Mouse (Mus musculus): ENCODE results near the gene Faf1.
A peak's percentile ranks its signal among the peaks of the same experiment; 100 is the strongest.

The Faf1 gene

GRCm38 (mm10) chr4:109981083-109981870, 304.9 kb downstream of the Faf1 start:
- DNase-seq: peak; percentile 35

GRCm38 (mm10) chr4:109981871-109982680, 305.7 kb downstream of the Faf1 start:
- DNase-seq: peak; percentile 61

DNA sequence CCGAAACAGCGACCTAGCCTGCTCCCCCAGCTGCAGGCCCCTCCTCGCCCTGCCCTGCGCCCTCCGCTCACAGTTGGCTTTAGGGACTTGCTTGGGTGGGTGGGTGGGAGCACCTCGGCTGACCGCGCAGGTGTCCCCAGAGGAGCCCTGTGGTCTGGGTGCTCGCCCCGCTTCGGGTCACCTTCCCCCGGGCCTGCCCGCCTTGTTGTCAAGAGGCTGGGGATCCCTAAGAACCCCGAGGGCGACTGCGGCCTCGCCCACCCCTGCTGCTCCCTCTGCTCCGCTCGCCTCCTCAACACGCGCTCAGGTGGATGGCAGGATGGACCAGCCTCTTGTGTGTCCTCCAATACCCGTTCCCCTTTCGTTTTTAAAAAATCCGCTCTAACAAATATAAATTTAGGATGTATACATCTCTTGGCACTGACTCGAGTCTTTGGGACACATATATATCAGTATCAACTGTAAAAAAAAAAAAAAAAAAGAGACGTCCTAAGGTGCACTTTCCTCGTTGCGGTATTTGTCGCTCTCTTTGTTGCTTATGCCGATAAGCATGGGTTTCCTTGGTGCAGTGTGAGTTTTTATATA, 306.4 kb downstream of the Faf1 start:
- peak; percentile 29 for DNase-seq

- peak; percentile 53 for DNase-seq
Observed at GRCm38 (mm10) chr4:109983281-109984001, 307.1 kb downstream of the Faf1 start.

GRCm38 (mm10) chr4:109984011-109984411, 307.6 kb downstream of the Faf1 start:
- peak; percentile 37 for DNase-seq

DNA sequence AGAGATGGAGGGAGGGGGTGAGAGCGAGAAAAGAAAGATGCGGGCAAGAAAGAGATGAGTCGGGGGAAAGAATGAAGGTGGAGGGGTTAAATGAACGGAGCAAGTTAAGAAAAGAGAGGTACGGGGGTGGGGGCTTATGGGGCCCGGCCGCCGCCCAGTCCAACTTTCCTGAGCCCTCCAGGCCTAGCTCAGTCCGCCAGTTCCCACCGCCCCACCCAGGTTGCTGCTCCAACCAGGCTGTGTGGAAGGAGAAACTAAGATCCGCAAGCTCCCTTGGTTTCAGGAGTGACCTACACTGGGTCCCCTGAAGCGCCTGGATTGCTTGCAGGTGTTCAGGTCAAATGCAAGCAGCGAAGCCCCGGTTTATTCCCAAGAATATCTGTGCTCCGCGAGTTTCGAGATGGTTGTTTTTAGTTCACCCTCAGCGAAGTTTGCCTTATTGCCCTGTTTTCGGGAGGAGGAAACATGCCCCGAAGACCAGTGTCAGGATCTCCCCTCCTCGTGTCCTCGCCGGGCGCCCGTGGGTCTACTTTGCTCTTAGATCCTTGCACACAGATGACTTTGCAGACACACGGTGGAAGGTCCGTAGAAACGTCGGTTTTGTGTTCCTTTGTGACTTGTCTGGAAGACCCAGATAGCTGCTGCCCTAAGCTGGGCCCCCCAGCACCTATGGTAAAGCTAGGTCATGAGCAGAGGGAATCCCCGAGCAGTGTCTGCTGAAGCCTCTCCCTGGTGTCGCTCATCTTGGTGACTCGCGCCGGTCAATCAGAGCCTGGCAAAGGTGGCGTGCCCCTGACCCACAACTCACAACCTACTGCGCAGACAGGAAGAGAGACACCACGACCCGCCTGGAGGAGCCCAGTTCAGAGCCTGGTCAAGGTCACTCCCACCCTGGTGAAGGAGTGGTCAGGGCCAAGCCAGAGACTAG, 308.4 kb downstream of the Faf1 start:
- peak; percentile 39 for DNase-seq

DNA sequence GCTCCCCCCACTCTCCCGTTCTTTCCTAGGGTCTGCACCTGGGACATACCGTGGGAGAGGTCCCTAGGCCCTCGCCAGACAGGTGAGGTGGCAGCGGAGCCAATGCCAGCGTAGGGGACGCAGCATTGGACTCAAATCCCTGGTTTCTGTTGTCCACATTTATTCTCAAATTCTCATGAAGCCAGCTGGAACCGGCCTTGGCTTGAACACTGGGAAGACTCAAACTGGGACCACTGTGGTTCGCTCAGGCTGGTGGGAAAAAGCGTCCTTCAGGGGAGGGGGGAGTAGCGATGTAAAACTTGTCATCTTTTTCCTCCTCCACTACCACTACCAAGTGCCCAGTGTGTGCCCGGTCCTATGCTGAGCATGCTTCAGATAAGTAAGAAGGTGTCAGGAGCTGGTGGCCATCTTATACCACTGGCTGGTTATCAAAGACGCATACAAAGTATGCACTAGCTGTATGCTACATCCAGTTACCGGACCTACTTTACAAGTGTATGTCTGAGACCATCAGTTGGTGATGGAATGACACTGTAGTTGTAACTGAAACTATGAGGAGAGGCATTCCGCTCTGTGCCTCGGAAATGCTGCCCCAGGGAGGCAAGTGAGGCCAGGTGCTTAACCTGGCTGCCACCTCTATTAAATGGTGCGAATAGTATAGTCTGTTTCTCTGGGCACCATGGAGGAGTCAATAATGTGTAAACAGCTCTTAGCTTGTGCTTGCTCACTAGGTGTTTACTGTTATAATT, 309.2 kb downstream of the Faf1 start:
- peak; percentile 17 for DNase-seq

DNA sequence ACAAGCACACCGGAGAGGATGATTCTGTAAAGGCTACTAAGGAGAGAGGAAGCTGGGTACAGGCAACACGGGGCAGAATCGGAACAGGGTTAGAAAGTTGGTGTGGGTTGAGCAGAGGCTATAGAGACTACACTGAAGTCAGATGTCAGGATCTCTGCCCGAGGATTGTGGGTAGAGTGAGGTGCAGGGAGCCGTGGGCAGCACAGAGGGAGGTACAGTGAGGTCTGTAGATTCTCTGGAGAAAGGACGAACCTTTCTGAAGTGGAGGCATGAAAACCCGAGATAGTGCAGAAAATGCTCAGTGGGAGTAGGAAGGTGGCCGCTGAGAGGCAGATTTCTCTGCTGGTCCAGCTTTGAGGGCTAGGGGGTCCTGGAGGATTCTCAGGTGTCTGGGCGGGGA, 309.9 kb downstream of the Faf1 start:
- DNase-seq: peak; percentile 10

GRCm38 (mm10) chr4:109986748-109987355, 310.5 kb downstream of the Faf1 start:
- DNase-seq: peak; percentile 33

DNA sequence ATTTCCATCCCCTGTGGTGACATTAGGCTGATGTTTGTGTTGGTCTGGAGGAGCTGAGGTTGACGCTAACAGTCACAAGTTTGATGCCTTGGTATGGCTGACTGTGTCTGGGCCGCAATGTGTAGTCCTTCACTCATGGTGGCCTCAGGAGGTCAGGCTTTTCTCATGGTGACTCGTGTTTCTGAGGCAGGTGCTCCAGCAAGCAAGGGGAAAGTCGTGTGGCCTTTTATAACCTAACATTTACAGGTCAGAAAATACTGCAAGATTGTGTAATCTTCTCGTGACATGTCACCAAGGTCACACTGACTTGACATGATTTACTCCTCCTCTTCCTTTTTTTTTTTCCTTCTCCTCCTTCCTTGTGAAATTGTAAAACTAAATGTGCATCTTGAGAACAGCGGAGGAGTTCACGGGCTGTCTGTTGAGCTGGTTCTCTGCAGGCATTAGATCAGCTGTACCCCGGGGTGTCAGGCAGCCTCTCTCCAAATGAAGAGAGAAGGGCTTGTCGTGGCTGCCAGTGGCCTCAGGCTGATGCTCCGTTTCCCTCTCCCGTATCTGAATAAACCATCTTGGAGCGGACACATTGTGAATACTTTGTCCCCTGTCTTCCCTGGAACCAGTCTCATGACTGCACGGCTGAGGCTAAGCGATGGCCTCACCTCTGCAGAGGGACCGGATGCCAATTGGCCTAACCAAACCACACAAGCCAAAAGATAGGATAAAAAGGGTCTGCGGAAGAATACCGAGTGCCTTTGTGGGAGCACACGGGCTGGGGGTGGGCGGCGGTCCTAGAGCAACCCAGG, 311.4 kb downstream of the Faf1 start:
- DNase-seq: peak; percentile 29

DNA sequence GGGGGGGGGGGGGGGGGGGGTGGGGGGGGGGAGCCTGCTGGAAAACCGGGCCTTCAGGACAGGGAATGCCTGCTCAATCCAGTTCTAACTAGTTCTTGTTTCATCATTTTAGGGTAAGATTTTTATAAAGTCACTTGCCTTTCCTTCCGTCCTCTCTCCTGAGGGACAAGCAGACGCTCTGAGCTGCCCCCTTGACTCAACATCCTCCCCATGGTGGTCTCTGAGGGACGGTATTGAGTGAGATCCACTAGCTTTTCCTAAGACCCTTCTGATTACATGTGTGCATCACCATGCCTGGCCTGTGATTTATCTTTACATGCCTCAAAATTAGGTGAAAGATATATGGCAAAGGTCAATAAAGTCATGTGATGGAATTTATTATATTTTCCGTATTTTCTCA, 312.0 kb downstream of the Faf1 start:
- no peak for DNase-seq

DNA sequence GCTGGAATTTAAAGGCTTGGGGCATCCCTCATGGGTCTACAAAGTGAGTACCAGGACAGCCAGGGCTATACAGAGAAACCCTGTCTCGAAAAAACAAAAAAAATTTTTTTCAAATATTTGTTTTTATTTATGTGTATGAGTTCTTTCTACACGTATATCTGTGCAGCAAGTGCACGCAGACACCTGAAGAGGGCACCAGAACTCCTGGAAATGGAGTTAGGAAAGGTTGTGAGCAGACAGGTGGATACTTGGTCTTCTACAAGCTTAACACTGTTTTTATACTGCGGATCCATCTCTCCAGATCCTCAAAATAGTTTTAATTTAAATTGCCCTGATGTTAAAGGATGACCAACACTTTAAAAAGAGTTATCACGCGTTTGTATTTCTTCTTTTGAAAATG, 312.8 kb downstream of the Faf1 start:
- DNase-seq: peak; percentile 7

DNA sequence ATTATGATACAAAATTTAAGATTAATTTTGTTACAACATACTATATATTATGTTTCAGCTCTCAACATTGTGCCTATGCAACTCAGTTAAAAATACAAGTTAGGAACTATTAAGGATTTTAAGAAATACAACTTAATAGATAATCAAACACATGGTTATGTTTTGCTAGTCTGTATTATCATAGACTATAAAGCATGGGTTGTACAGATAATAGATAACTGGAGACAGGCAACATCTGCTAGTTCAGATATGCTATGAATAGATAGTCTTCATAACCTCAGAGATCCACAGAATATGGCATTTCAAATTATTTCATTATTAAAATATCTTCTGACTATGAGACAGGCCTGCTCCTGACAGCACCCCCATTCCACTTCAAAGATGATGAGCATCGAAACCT, 329.7 kb downstream of the Faf1 start:
- DNase-seq: no peak

Measured in embryo, embryonic 11 days (tissue).